Mouse (Mus musculus) testis, adult 2 months (tissue): Measurements from ENCODE around the gene Tkt.

Experiments
- CTCF ChIP-seq: fragments of 200-500 bp; IDR thresholded peaks from 2 replicates; pipeline ENCODE4 v1.5.1; 2012; ENCODE audit warnings: low read depth, mild to moderate bottlenecking, inconsistent platforms, low read length, moderate library complexity; ENCODE audit not compliant: control insufficient read depth, insufficient read depth, insufficient replicate concordance
- POLR2A ChIP-seq: fragments of 200-500 bp; IDR thresholded peaks from 2 replicates; pipeline ENCODE4 v1.6.1; 2012; ENCODE audit warnings: low read depth, mild to moderate bottlenecking, inconsistent platforms, low read length, moderate library complexity; ENCODE audit not compliant: control insufficient read depth

GRCm38 (mm10) chr14:30593279-30594091 lies 45.3 kb downstream of the Tkt start:
- TF ChIP-seq POLR2A (no peak), CTCF (no peak)
